Mouse (Mus musculus): Measurements from ENCODE around the gene Tnfrsf1b. TPM values are rescaled to one million over a fixed set of nuclear protein-coding genes. Genes with fewer than 3 reads are reported as not detected.
A peak's percentile ranks its signal among the peaks of the same experiment; 100 is the strongest.

Tnfrsf1b gene
- polyA plus RNA-seq, 1 experiment: 39.5 TPM

DNA sequence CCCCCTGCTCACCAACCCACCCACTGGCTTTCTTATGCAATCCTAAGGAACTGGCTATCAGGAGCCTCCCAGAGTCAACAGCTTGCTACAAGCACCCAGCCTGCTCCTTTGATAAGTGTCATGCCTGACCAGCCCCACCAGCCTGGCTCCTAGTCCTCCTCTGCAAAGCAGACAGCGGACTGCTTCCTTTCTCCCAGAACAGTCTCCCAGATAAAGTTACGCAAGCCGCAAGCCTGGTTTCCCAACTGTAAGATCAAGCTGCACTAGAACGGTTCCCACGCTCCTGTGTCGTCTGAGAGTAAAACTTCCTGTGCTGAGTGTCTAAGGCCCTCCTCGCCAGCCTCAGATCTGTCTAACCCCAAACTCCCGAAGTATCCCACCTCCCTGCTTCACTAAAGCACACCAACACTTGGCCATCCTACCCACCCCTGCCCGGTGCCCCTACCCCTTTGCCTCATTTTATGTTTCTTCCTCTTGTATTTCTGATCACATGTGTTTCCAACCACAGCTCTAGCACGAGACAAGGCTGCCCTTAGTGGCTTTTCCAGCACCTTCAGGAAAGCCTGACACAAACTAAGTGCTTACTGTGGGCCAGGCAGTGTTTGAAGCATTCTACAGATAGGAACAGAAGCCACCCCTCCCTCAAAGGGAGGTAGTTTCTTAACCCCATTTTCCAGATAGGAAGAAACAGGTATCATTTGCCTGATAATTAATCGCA, 46.5 kb downstream of the Tnfrsf1b start:
- TF ChIP-seq CTCF (IDR thresholded peaks at IDR 0.05; ENCODE audit: insufficient read depth, low read length) (no peak), POLR2A (IDR thresholded peaks at IDR 0.05; ENCODE audit: borderline replicate concordance, extremely low read depth, low read depth, low read length) (no peak)
- peaks cover 13% of the 10 kb centered on the region for H3K4me1 ChIP-seq (ENCODE audit: control insufficient read depth, insufficient read depth, low read length)
- peak; percentile 55 for DNase-seq
- no peak overlapping the region for H3K4me3 ChIP-seq (replicated peaks; ENCODE audit: extremely low read depth, low read depth, low read length)
- WGBS: 15% methylated on average over 11 of the region's 11 CpGs

DNA sequence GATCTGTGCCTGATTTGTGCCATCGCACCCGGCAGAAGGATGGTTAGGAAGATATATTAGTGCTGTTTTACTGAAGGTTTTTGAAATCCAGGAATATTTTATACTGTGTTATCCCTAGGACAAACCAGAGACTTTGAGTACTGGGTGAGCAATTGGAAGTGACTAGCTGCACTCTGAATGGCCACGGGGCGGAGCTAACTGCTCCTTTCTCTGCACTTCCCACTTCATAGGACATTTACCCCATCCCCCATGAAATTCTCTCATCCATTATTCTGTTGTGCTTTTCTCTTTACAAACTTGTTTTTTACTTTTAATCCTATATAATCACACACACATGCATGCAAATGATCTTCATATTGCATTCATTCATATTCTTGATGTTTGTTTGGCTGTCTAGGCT, 50.1 kb downstream of the Tnfrsf1b start:
- WGBS: 79% methylated on average over 4 of the region's 4 CpGs
- no peak for TF ChIP-seq POLR2A (IDR thresholded peaks at IDR 0.05; ENCODE audit: borderline replicate concordance, extremely low read depth, low read depth, low read length)
- peak; percentile 22; the same call in 1 of the 2 replicates for TF ChIP-seq CTCF (IDR thresholded peaks at IDR 0.05; ENCODE audit: insufficient read depth, low read length)
- Histone ChIP-seq H3K4me1 (ENCODE audit: control insufficient read depth, insufficient read depth, low read length) (peaks cover 19% of the 10 kb centered on the region), H3K4me3 (replicated peaks; ENCODE audit: extremely low read depth, low read depth, low read length) (no peak overlapping the region)
- no peak for DNase-seq

DNA sequence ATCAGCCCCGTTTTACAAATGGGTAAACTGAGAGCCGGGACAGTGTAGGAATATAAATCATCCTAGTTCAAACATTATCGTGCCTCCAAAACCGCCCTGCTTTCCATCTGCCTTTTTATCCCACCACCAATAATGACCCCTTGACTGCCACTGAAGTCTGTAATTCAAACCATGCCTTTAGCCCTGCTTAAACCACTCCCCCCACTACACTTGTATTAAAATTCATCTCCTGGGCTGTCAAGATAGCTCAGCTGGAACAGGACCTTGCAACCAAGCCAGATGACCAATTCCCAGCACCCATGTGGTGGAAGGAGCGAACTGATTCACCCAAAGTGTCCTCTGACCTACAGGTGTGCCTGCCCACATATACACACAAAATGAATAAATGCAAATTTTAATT, 51.5 kb downstream of the Tnfrsf1b start:
- no peak overlapping the region for H3K4me3 ChIP-seq (replicated peaks; ENCODE audit: extremely low read depth, low read depth, low read length)
- peaks cover 6% of the 10 kb centered on the region for H3K4me1 ChIP-seq (ENCODE audit: control insufficient read depth, insufficient read depth, low read length)
- no peak for DNase-seq
- WGBS: 22% methylated on average over 5 of the region's 5 CpGs
- TF ChIP-seq POLR2A (IDR thresholded peaks at IDR 0.05; ENCODE audit: borderline replicate concordance, extremely low read depth, low read depth, low read length) (no peak), CTCF (IDR thresholded peaks at IDR 0.05; ENCODE audit: insufficient read depth, low read length) (no peak)

DNA sequence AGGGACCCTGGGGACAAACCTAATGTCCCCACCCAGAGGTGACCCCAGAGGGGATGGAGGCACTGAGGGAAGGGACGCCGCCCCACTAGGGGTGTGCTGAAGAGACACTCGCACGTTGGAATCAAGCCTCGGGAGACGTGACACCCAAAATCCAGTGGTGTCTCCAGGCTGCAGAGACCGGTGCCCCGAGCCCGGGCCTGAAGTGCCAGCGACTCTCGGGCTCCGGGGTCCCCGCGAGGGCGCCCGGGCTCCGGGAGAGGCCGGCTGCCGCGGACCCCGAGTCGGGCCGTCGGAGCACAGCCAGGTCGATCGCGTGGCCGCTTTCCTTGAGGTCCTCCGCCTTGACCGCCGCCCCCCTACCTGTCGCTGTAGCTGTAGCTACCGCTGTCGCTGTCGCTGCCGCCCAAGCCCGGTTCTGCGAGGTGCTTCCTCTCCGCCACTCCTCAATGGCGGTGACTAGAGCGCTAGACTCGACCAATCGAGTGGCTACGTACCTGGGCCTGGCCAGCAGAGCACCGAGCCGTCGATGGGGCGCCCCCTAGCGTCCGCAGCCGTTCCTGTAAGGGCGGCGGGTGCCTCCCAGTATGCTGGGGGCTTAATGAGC, 52.0 kb downstream of the Tnfrsf1b start, which contains the start of gene Vps13d:
Gene Vps13d (minus strand): TSS at position 447 of the 604 bp plus-strand sequence.
- H3K4me1 ChIP-seq (ENCODE audit: control insufficient read depth, insufficient read depth, low read length): peaks cover 5% of the 10 kb centered on the region; the same call in 1 of the 2 replicates
- under 1% methylated on average over 53 of the region's 53 CpGs for WGBS
- H3K4me3 ChIP-seq (replicated peaks; ENCODE audit: extremely low read depth, low read depth, low read length): peak within 1 kb of the TSS; percentile 77
- DNase-seq: peak; percentile 87
- peak; percentile 67 for TF ChIP-seq CTCF (IDR thresholded peaks at IDR 0.05; ENCODE audit: insufficient read depth, low read length)
- peak; percentile 81; the same call in 1 of the 2 replicates for TF ChIP-seq POLR2A (IDR thresholded peaks at IDR 0.05; ENCODE audit: borderline replicate concordance, extremely low read depth, low read depth, low read length)

DNA sequence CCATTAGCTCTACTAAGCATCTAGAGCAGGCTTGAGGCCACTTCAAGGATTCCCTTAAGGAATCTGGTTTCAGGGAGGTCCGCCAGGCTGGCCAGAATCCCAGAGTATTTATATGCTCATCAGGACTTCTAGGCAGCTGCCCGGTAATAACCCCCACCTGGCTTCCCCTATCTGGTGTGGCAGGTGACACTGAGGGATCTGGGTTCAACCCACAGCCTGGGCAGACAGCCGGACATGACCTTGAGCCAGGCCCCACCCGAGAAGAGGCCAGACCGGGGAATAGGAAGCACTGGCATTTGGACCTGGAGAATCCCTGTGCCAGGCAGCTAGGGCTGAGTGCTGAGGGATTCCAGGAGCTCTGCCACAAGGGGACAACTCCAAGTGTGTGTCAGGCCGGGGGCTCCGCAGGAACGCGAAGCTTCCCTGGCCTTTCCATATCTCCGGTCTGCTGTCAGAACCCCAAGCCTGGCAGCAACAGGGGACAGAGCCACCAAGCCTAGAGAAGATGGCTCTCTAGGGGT, 52.6 kb downstream of the Tnfrsf1b start:
- WGBS: under 1% methylated on average over 10 of the region's 10 CpGs
- 0 out of 2 replicates have a peak, but pooled peaks have one; percentile 12 for TF ChIP-seq POLR2A (IDR thresholded peaks at IDR 0.05; ENCODE audit: borderline replicate concordance, extremely low read depth, low read depth, low read length)
- no peak for TF ChIP-seq CTCF (IDR thresholded peaks at IDR 0.05; ENCODE audit: insufficient read depth, low read length)
- Histone ChIP-seq H3K4me3 (replicated peaks; ENCODE audit: extremely low read depth, low read depth, low read length) (peak overlapping the region; percentile 77), H3K4me1 (ENCODE audit: control insufficient read depth, insufficient read depth, low read length) (peaks cover 5% of the 10 kb centered on the region; the same call in 1 of the 2 replicates)
- DNase-seq: peak; percentile 45

DNA sequence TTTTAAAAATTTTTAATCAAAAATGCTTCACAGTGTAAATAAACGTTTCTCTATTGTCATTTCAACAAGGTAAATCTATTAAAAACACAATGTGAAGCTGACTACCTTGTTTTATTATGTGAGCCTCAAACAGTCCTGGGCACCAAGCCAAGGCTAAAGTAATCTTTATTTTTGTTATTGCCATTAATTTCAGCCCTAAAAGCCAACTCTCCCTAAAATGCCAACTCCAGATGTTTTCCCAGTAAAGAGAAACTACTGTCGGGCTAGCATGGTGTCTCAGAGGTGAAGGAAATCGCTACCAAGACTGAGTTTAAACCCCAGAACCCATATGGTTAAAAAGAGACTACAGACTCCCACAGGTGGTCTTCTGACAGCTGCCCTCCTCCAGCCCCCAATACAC, 53.3 kb downstream of the Tnfrsf1b start:
- H3K4me3 ChIP-seq (replicated peaks; ENCODE audit: extremely low read depth, low read depth, low read length): peak overlapping the region; percentile 77
- TF ChIP-seq POLR2A (IDR thresholded peaks at IDR 0.05; ENCODE audit: borderline replicate concordance, extremely low read depth, low read depth, low read length) (no peak), CTCF (IDR thresholded peaks at IDR 0.05; ENCODE audit: insufficient read depth, low read length) (no peak)
- 28% methylated on average over 3 of the region's 3 CpGs for WGBS
- peaks cover 5% of the 10 kb centered on the region; the same call in 1 of the 2 replicates for H3K4me1 ChIP-seq (ENCODE audit: control insufficient read depth, insufficient read depth, low read length)
- no peak for DNase-seq

DNA sequence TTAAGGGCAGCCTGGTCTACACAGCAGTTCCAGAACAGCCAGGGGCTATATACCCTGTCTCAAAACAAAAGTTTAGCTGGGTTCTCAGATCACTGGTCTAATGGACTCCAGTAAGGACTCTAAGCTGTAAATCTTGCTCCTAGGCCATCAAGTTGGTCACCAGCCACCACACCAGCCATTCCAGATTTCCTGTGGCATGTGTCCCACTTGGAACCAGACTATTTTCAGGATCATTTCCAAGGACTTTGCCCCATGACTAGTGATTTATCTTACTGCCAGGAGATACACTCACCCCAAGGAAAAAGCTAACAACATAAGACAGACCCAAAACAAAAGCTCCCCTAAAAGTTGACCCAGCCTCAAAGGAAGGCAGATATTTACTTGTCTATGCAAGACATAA, 54.0 kb downstream of the Tnfrsf1b start:
- DNase-seq: no peak
- H3K4me1 ChIP-seq (ENCODE audit: control insufficient read depth, insufficient read depth, low read length): peaks cover 5% of the 10 kb centered on the region; the same call in 1 of the 2 replicates
- no peak overlapping the region for H3K4me3 ChIP-seq (replicated peaks; ENCODE audit: extremely low read depth, low read depth, low read length)
- TF ChIP-seq POLR2A (IDR thresholded peaks at IDR 0.05; ENCODE audit: borderline replicate concordance, extremely low read depth, low read depth, low read length) (no peak), CTCF (IDR thresholded peaks at IDR 0.05; ENCODE audit: insufficient read depth, low read length) (no peak)

DNA sequence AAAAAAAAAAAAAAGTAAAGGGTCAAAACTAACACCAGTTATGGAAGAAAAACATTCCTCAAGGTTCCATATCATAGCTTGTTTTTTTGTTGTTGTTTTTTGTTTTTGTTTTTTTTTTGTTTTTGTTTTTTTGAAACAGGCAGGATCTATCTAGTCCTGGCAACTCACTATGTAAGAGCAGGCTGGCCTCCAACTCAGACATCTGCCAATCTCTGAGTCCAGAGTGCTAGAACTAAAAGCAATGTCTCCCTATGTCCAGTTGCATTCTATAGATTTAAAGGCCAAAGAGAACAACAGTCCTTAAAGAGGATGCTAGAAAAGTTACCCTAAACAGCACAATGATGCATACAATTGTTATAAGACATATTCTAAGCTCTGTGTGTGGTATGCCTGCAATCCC, 58.1 kb downstream of the Tnfrsf1b start:
- no peak for DNase-seq
- peaks cover 5% of the 10 kb centered on the region; the same call in 1 of the 2 replicates for H3K4me1 ChIP-seq (ENCODE audit: control insufficient read depth, insufficient read depth, low read length)
- no peak for TF ChIP-seq CTCF (IDR thresholded peaks at IDR 0.05; ENCODE audit: insufficient read depth, low read length)
- TF ChIP-seq POLR2A (IDR thresholded peaks at IDR 0.05; ENCODE audit: borderline replicate concordance, extremely low read depth, low read depth, low read length): no peak
- no peak overlapping the region for H3K4me3 ChIP-seq (replicated peaks; ENCODE audit: extremely low read depth, low read depth, low read length)

DNA sequence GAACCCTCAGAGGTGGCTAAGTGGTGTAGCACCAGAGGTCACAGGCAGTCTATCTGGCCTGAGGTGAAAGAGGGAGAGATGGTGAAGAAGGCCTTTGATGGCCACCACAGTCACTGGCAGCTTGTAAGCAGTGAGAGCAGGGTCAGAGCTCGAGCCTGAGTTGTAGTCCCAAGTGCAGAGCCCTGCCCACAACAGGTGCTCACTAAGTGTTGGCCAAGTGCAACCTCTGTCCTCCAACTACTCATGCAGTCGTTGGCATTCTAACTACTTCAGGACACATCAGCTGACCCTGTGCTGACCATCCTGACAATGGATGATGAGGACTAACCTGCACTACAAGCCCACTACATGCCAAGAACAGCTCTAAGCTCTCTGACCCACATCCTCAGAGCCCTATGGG, 59.1 kb downstream of the Tnfrsf1b start:
- no peak for DNase-seq
- Histone ChIP-seq H3K4me1 (ENCODE audit: control insufficient read depth, insufficient read depth, low read length) (peaks cover 1% of the 10 kb centered on the region; the same call in 1 of the 2 replicates), H3K4me3 (replicated peaks; ENCODE audit: extremely low read depth, low read depth, low read length) (no peak overlapping the region)
- TF ChIP-seq CTCF (IDR thresholded peaks at IDR 0.05; ENCODE audit: insufficient read depth, low read length) (no peak), POLR2A (IDR thresholded peaks at IDR 0.05; ENCODE audit: borderline replicate concordance, extremely low read depth, low read depth, low read length) (no peak)
- 59% methylated on average over 2 of the region's 2 CpGs for WGBS

All from lung, adult 2 months (tissue).